ENCODE assay signal across 28 mouse cellular contexts in genomic region chr5:74711988-74712387, GRCm38 (mm10). TPM values are rescaled to one million over a fixed set of nuclear protein-coding genes. Genes with fewer than 3 reads are reported as not detected.
"Had no signal": no experiment of that assay in that cellular context is flagged by ENCODE, and none has a peak within 500 bp of the region (broad histone marks: within the 10 kb centered on the region; RNA-seq: fewer than 3 reads in every experiment).

No protein-coding gene starts in this region.

- ATAC-seq: forebrain, embryonic 13.5 days; forebrain, embryonic 14.5 days; forebrain, embryonic 15.5 days; forebrain, embryonic 16.5 days; forebrain, postnatal 0 days had no signal

- H3K27me3 ChIP-seq: embryonic facial prominence, embryonic 12.5 days; embryonic facial prominence, embryonic 13.5 days; embryonic facial prominence, embryonic 15.5 days; forebrain, embryonic 12.5 days; forebrain, embryonic 13.5 days; forebrain, embryonic 15.5 days had no signal

- H3K27ac ChIP-seq: embryonic facial prominence, embryonic 12.5 days; embryonic facial prominence, embryonic 13.5 days; embryonic facial prominence, embryonic 15.5 days; forebrain, embryonic 10.5 days; forebrain, embryonic 12.5 days; forebrain, embryonic 13.5 days; forebrain, embryonic 15.5 days; gastrocnemius, adult 2 months; heart, adult 2 months had no signal

- DNase-seq: cerebellum, adult 8-10 months; cerebellum, adult 9-10 months; cerebellum, adult 9-11 months; cerebellum, postnatal 10 days; cerebellum, postnatal 14 days; cerebellum, postnatal 25 days; cerebellum, postnatal 36 days; embryo, embryonic 11 days; forebrain, postnatal 0 days; gastrocnemius, adult 2 months; gastrocnemius, postnatal 10 days; gastrocnemius, postnatal 14 days; gastrocnemius, postnatal 25 days; gastrocnemius, postnatal 36 days; heart, adult 11 months; heart, adult 18-20 months; heart, adult 2 months had no signal

- H3K9ac ChIP-seq: embryonic facial prominence, embryonic 12.5 days; embryonic facial prominence, embryonic 13.5 days; embryonic facial prominence, embryonic 15.5 days; forebrain, embryonic 12.5 days; forebrain, embryonic 13.5 days; forebrain, embryonic 15.5 days; forebrain, postnatal 0 days had no signal

- H3K36me3 ChIP-seq: embryonic facial prominence, embryonic 12.5 days; embryonic facial prominence, embryonic 13.5 days; embryonic facial prominence, embryonic 15.5 days; forebrain, embryonic 10.5 days; forebrain, embryonic 12.5 days; forebrain, embryonic 15.5 days had no signal

- H3K4me3 ChIP-seq: embryonic facial prominence, embryonic 12.5 days; embryonic facial prominence, embryonic 13.5 days; embryonic facial prominence, embryonic 15.5 days; erythroblast, embryonic 14.5 days; forebrain, embryonic 10.5 days; forebrain, embryonic 12.5 days; forebrain, embryonic 13.5 days; forebrain, embryonic 15.5 days; gastrocnemius, adult 2 months; heart, adult 2 months had no signal

- H3K4me2 ChIP-seq: embryonic facial prominence, embryonic 12.5 days; embryonic facial prominence, embryonic 13.5 days; embryonic facial prominence, embryonic 15.5 days; forebrain, embryonic 12.5 days; forebrain, embryonic 13.5 days; forebrain, embryonic 15.5 days had no signal

- H3K9me3 ChIP-seq: embryonic facial prominence, embryonic 12.5 days; embryonic facial prominence, embryonic 13.5 days; embryonic facial prominence, embryonic 15.5 days; forebrain, embryonic 10.5 days; forebrain, embryonic 12.5 days; forebrain, embryonic 13.5 days; forebrain, embryonic 15.5 days had no signal

RNA-seq across cellular contexts. Expression of gene Lnx1, which starts 9.3 kb away (rescaled TPM):
- total RNA-seq: common myeloid progenitor, adult 5-6 weeks had no signal
- polyA plus RNA-seq: erythroblast, embryonic 14.5 days had no signal
